Mouse (Mus musculus): ENCODE measurements around the gene Inhba. TPM values are rescaled to one million over a fixed set of nuclear protein-coding genes. Genes with fewer than 3 reads are reported as not detected.

Gene Inhba
- polyA plus RNA-seq, 1 experiment: 1.8 TPM

DNA sequence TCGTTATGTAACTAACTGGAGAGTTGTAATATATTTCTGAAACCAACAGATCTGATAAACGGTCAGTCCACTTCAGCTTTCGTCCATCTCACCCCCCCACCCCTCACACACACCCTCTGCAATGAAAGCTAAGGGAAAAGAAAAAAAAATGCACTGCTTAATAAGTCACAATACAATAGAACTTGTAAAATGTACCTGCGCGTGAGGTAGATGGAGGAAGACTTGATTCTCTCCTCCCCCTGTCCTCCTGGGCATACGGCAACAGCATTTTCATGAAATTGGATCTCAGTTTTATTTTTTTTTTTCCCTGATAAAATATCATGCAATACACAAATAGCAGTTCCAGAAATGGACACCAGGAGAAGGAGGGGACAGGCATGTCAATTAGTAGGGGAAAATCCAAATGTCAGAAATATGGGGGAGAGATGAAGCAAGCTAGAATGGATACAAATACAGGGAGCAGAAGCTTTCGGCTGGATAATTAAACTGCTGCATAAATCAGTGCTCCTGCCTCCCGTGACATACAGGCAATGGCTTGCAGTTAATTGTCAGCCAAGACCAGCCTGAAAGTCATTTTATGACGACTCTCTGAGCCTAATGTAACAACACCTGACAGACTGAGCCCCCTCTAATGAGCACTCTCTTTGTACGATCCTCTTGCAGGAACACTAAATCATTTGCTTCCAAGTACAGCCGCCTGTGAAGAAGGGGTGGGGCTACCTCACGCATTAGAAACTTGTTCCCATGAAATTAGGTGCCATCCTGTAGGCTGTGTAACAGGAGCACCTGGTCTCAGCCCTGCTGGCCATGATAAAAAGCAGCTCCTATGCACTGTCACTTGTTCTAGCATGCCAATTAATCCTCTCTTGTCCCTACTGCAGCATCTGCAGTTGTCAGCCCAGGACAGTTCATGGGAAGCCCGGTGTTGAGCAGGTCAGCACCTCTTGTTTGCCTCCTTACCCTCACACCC, 11.7 kb downstream of the Inhba start:
- 50% methylated on average over 13 of the region's 13 CpGs for WGBS
- DNase-seq: peak; percentile 21 to 23
- H3K27me3 ChIP-seq (ENCODE audit: control insufficient read depth, insufficient read depth, low read length): no peaks in the 10 kb centered on the region; the same call in 1 of the 2 replicates
- no peak overlapping the region for H3K27ac ChIP-seq (ENCODE audit: insufficient read depth, low read length)
- H3K4me1 ChIP-seq (ENCODE audit: control insufficient read depth, insufficient read depth, low read length): no peaks in the 10 kb centered on the region
- no peak for TF ChIP-seq POLR2A (IDR thresholded peaks at IDR 0.05; ENCODE audit: borderline replicate concordance, insufficient read depth, low read length)
- no peak for TF ChIP-seq CTCF (IDR thresholded peaks at IDR 0.05; ENCODE audit: borderline replicate concordance, insufficient read depth, low read depth, low read length)
- peak overlapping the region; percentile 51 for H3K4me3 ChIP-seq (replicated peaks; ENCODE audit: insufficient read depth, low read depth, low read length)

GRCm38 (mm10) chr13:16030557-16031057, 19.0 kb downstream of the Inhba start:
- Histone ChIP-seq H3K4me3 (replicated peaks; ENCODE audit: insufficient read depth, low read depth, low read length) (no peak overlapping the region), H3K4me1 (ENCODE audit: control insufficient read depth, insufficient read depth, low read length) (no peaks in the 10 kb centered on the region), H3K27me3 (ENCODE audit: control insufficient read depth, insufficient read depth, low read length) (no peaks in the 10 kb centered on the region), H3K27ac (ENCODE audit: insufficient read depth, low read length) (no peak overlapping the region)
- WGBS: 67% methylated on average over 5 of the region's 5 CpGs
- TF ChIP-seq POLR2A (IDR thresholded peaks at IDR 0.05; ENCODE audit: borderline replicate concordance, insufficient read depth, low read length): no peak
- DNase-seq: no peak

- no peaks in the 10 kb centered on the region for H3K4me1 ChIP-seq (ENCODE audit: control insufficient read depth, insufficient read depth, low read length)
Measured at GRCm38 (mm10) chr13:16032425-16032824, 20.8 kb downstream of the Inhba start.

GRCm38 (mm10) chr13:16032935-16033592, 21.4 kb downstream of the Inhba start:
- H3K4me1 ChIP-seq (ENCODE audit: control insufficient read depth, insufficient read depth, low read length): no peaks in the 10 kb centered on the region
- no peaks in the 10 kb centered on the region for H3K27me3 ChIP-seq (ENCODE audit: control insufficient read depth, insufficient read depth, low read length)
- no peak overlapping the region for H3K4me3 ChIP-seq (replicated peaks; ENCODE audit: insufficient read depth, low read depth, low read length)
- DNase-seq: no peak
- TF ChIP-seq CTCF (IDR thresholded peaks at IDR 0.05; ENCODE audit: borderline replicate concordance, insufficient read depth, low read depth, low read length): no peak
- TF ChIP-seq POLR2A (IDR thresholded peaks at IDR 0.05; ENCODE audit: borderline replicate concordance, insufficient read depth, low read length): no peak
- 45% methylated on average over 6 of the region's 6 CpGs for WGBS
- H3K27ac ChIP-seq (ENCODE audit: insufficient read depth, low read length): no peak overlapping the region

More at GRCm38 (mm10) chr13:16032425-16032824, 20.8 kb downstream of the Inhba start:
- no peak for DNase-seq
- Histone ChIP-seq H3K27ac (ENCODE audit: insufficient read depth, low read length) (no peak overlapping the region), H3K27me3 (ENCODE audit: control insufficient read depth, insufficient read depth, low read length) (no peaks in the 10 kb centered on the region), H3K4me3 (replicated peaks; ENCODE audit: insufficient read depth, low read depth, low read length) (no peak overlapping the region)
- TF ChIP-seq POLR2A (IDR thresholded peaks at IDR 0.05; ENCODE audit: borderline replicate concordance, insufficient read depth, low read length) (no peak), CTCF (IDR thresholded peaks at IDR 0.05; ENCODE audit: borderline replicate concordance, insufficient read depth, low read depth, low read length) (no peak)

DNA sequence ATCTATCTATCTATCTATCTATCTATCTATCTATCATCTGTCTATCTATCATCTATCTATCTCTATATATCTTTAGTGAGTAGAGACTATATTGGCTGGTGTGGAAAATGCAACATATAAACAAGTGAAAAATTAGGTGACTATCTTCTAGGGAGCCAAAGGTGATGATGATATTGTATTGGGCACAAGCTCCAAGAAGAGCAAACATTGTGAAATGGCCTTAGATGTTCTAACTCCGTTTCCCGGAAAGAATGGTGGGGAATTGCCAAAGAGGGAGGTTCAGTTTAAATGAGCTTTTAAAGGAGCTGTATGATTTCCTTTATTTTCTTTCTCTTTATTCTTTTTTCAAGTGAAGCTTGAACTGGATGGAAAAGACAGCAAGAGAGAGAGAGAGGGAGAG, 57.4 kb downstream of the Inhba start:
- H3K27me3 ChIP-seq (ENCODE audit: control insufficient read depth, insufficient read depth, low read length): no peaks in the 10 kb centered on the region
- 85% methylated on average over 2 of the region's 2 CpGs for WGBS
- no peaks in the 10 kb centered on the region for H3K4me1 ChIP-seq (ENCODE audit: control insufficient read depth, insufficient read depth, low read length)
- TF ChIP-seq POLR2A (IDR thresholded peaks at IDR 0.05; ENCODE audit: borderline replicate concordance, insufficient read depth, low read length): no peak
- no peak for TF ChIP-seq CTCF (IDR thresholded peaks at IDR 0.05; ENCODE audit: borderline replicate concordance, insufficient read depth, low read depth, low read length)
- no peak overlapping the region for H3K4me3 ChIP-seq (replicated peaks; ENCODE audit: insufficient read depth, low read depth, low read length)
- DNase-seq: no peak
- no peak overlapping the region for H3K27ac ChIP-seq (ENCODE audit: insufficient read depth, low read length)

DNA sequence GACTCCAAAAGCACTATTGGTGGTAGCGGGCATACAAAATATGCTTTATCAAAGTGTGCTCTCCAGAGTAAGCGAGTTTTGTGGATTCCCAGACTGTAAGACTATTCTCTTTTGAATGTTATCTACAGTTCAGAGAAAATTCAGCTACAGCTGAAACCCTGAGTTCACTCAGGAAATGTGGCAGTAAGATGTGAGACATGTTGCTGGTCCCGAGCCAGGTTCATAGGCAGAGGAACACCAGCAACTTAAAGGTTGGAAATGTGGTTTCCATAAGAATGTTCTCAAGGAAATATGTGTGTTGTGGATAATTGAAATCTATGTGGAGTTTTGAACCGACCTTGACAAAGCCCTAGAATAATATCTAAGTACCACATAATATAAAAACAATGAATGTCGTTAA, 65.6 kb downstream of the Inhba start:
- peak in 1 of 2 experiments; percentile 3 for DNase-seq
- Histone ChIP-seq H3K27me3 (ENCODE audit: control insufficient read depth, insufficient read depth, low read length) (no peaks in the 10 kb centered on the region), H3K4me1 (ENCODE audit: control insufficient read depth, insufficient read depth, low read length) (no peaks in the 10 kb centered on the region), H3K27ac (ENCODE audit: insufficient read depth, low read length) (no peak overlapping the region), H3K4me3 (replicated peaks; ENCODE audit: insufficient read depth, low read depth, low read length) (no peak overlapping the region)
- TF ChIP-seq POLR2A (IDR thresholded peaks at IDR 0.05; ENCODE audit: borderline replicate concordance, insufficient read depth, low read length) (no peak), CTCF (IDR thresholded peaks at IDR 0.05; ENCODE audit: borderline replicate concordance, insufficient read depth, low read depth, low read length) (no peak)
- 58% methylated on average over 5 of the region's 5 CpGs for WGBS

DNA sequence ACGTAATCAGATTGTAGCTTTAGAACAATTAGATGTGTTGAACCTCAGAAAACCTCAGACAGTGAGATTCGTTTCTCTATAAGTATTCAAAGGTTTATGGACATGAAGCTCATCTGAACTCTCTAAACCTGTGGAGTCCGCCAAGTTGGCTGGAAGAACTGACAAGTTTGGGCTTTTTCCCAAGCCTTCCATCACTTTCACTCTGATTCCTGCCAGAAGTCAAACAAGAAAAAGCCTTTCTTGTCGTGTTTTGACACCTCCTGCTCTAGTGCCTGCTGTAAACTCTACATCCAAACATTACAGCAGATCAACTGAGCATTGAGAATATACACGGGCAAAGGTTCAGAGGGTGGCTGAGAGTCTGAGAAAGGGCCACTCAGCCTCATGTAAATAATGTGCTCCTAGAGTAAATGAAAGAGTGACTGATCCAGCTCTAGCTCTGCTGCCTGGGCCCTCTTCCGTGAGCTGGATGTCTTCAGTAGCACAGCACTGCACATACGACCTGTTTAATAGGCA, 66.6 kb downstream of the Inhba start:
- DNase-seq: no peak
- TF ChIP-seq CTCF (IDR thresholded peaks at IDR 0.05; ENCODE audit: borderline replicate concordance, insufficient read depth, low read depth, low read length) (no peak), POLR2A (IDR thresholded peaks at IDR 0.05; ENCODE audit: borderline replicate concordance, insufficient read depth, low read length) (no peak)
- Histone ChIP-seq H3K4me1 (ENCODE audit: control insufficient read depth, insufficient read depth, low read length) (no peaks in the 10 kb centered on the region), H3K27me3 (ENCODE audit: control insufficient read depth, insufficient read depth, low read length) (no peaks in the 10 kb centered on the region), H3K4me3 (replicated peaks; ENCODE audit: insufficient read depth, low read depth, low read length) (no peak overlapping the region), H3K27ac (ENCODE audit: insufficient read depth, low read length) (no peak overlapping the region)
- 64% methylated on average over 7 of the region's 7 CpGs for WGBS

Data from cerebellum, adult 2 months (tissue).